Mouse (Mus musculus) cerebellum, postnatal 36 days (tissue): ENCODE measurements around the gene 2810006K23Rik.
"Not testable (repeated sequence)": the region's sequence is repeated elsewhere in the genome, so short reads cannot be mapped to it uniquely, and the experiment has no call there.

ENCODE experiments used
- DNase-seq, 2 experiments: peaks; one replicate each; pipeline ENCODE4 v3.0.0; 2021 to 2022; ENCODE audit warnings: mixed read lengths in 2 of 2

Gene 2810006K23Rik

GRCm38 (mm10) chr5:124327510-124328364 lies at the start of gene 2810006K23Rik, which contains the start of gene Mphosph9:
Gene 2810006K23Rik (plus strand): TSS chr5:124328089.
Gene Mphosph9 (minus strand): TSS chr5:124327972.
- DNase-seq: peak; percentile 100

- no peak for DNase-seq
These were observed 45.0 kb upstream of the 2810006K23Rik start for GRCm38 (mm10) chr5:124282854-124283253.

GRCm38 (mm10) chr5:124284330-124284729 lies 43.6 kb upstream of the 2810006K23Rik start:
- peak; percentile 19 to 20 for DNase-seq

- no peak for DNase-seq
These were observed 40.2 kb upstream of the 2810006K23Rik start for GRCm38 (mm10) chr5:124287616-124288247.

- DNase-seq: no peak
These were observed 37.7 kb upstream of the 2810006K23Rik start for GRCm38 (mm10) chr5:124290216-124290615.

- no peak for DNase-seq
These were observed 33.9 kb upstream of the 2810006K23Rik start for GRCm38 (mm10) chr5:124293967-124294366.

GRCm38 (mm10) chr5:124296475-124296874 lies 31.4 kb upstream of the 2810006K23Rik start:
- no peak for DNase-seq

GRCm38 (mm10) chr5:124299307-124299706 lies 28.6 kb upstream of the 2810006K23Rik start:
- not testable (repeated sequence) for DNase-seq

GRCm38 (mm10) chr5:124300132-124300531 lies 27.8 kb upstream of the 2810006K23Rik start:
- no peak for DNase-seq

- DNase-seq: not testable (repeated sequence)
These were observed 25.0 kb upstream of the 2810006K23Rik start for GRCm38 (mm10) chr5:124302853-124303252.

- no peak for DNase-seq
These were observed 18.7 kb upstream of the 2810006K23Rik start for GRCm38 (mm10) chr5:124309155-124309554.

GRCm38 (mm10) chr5:124310091-124310490 lies 17.8 kb upstream of the 2810006K23Rik start:
- no peak for DNase-seq

GRCm38 (mm10) chr5:124315498-124315897 lies 12.4 kb upstream of the 2810006K23Rik start:
- peak; percentile 44 to 56 for DNase-seq

GRCm38 (mm10) chr5:124315941-124316340 lies 11.9 kb upstream of the 2810006K23Rik start:
- peak; percentile 89 to 92 for DNase-seq

- DNase-seq: no peak
These were observed 10.2 kb upstream of the 2810006K23Rik start for GRCm38 (mm10) chr5:124317648-124318047.

- no peak for DNase-seq
These were observed 1.1 kb upstream of the 2810006K23Rik start for GRCm38 (mm10) chr5:124326829-124327228.

- no peak for DNase-seq
These were observed 2.2 kb downstream of the 2810006K23Rik start for GRCm38 (mm10) chr5:124330086-124330485.

- peak; percentile 55 to 56 for DNase-seq
These were observed 6.5 kb downstream of the 2810006K23Rik start for GRCm38 (mm10) chr5:124334392-124334791.

- no peak for DNase-seq
These were observed 9.2 kb downstream of the 2810006K23Rik start for GRCm38 (mm10) chr5:124337103-124337502.

GRCm38 (mm10) chr5:124337909-124338308 lies 10.0 kb downstream of the 2810006K23Rik start:
- no peak for DNase-seq

- peak; percentile 74 for DNase-seq
These were observed 10.9 kb downstream of the 2810006K23Rik start for GRCm38 (mm10) chr5:124338791-124339190.

- not testable (repeated sequence) for DNase-seq
These were observed 14.0 kb downstream of the 2810006K23Rik start for GRCm38 (mm10) chr5:124341753-124342339.

- DNase-seq: no peak
These were observed 15.0 kb downstream of the 2810006K23Rik start for GRCm38 (mm10) chr5:124342897-124343296.
